Mouse (Mus musculus): ENCODE data around the gene Creb3l4. TPM values are rescaled to one million over a fixed set of nuclear protein-coding genes. Genes with fewer than 3 reads are reported as not detected.

Gene Creb3l4
- total and polyA plus RNA-seq, 3 experiments, result 0.21 to 0.89 (median 0.59) TPM

DNA sequence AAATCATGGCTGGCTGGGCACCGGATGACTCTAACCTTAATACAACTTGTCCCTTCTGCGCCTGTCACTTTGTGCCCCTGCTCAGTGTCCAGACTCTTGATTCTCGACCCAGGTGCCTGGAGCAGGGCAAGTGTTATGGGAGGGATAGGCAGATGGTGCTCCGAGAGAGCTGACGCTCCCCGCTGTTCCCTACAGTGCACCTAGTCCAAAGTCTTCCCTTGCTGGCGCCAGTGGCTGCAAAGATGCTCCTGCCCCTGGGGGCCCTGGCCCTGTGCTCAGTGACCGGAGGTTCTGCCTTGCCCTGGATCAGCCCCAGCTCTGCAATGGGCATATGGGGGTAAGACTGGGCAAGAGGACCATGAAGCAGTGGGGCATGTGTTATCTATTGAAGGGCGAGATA, 34.5 kb upstream of the Creb3l4 start:
- H3K9ac ChIP-seq (ENCODE audit: insufficient read depth, low read depth), result no peak overlapping the region
- DNase-seq (ENCODE audit: extremely low read depth), result no peak
- no peak overlapping the region for H3K27ac ChIP-seq (ENCODE audit: insufficient read depth, low read depth)
- no peak overlapping the region for H3K4me3 ChIP-seq (replicated peaks in 1 of 3; ENCODE audit: low read depth in 2 of 3, low read length in 2 of 3, poor library complexity in 1 of 3)
- dilution Hi-C loops (cut with MboI; ENCODE audit: extremely low pct_ligation_motif_present, extremely low pct_unique_long_range_greater_than_20kb, low sequenced_read_pairs), result no loop called here
- no peaks in the 10 kb centered on the region for H3K79me2 ChIP-seq (replicated peaks; ENCODE audit: control insufficient read depth, extremely low read depth, insufficient read depth, poor library complexity, severe bottlenecking)
- in situ Hi-C loops (cut with MboI; ENCODE audit: low pct_ligation_motif_present, low pct_unique_long_range_greater_than_20kb, low sequenced_read_pairs), result no loop called here
- no peaks in the 10 kb centered on the region for H3K9me3 ChIP-seq (replicated peaks; ENCODE audit: low read length)
- no peaks in the 10 kb centered on the region for H3K4me1 ChIP-seq (ENCODE audit: control insufficient read depth in 1 of 2, insufficient read depth in 2 of 2)
- no peaks in the 10 kb centered on the region for H3K27me3 ChIP-seq (replicated peaks)
- H3K36me3 ChIP-seq (replicated peaks in 1 of 2; ENCODE audit: control insufficient read depth in 1 of 2, insufficient read depth in 1 of 2, low read length in 1 of 2), result peaks cover 79 to 95% of the 10 kb centered on the region in 2 experiments
- H3K4me2 ChIP-seq (ENCODE audit: insufficient read depth, low read depth, poor library complexity, severe bottlenecking), result no peak overlapping the region
- TF ChIP-seq ELF1 (IDR thresholded peaks at IDR 0.05; ENCODE audit: low read depth, low read length) (no peak), MEF2A (IDR thresholded peaks at IDR 0.05; ENCODE audit: borderline replicate concordance, low read depth, low read length) (no peak), POLR2AphosphoS2 (IDR thresholded peaks at IDR 0.05; ENCODE audit: low read depth, low read length) (no peak), PAX5 (IDR thresholded peaks at IDR 0.05; ENCODE audit: low read length) (no peak), MAFK (IDR thresholded peaks at IDR 0.05; ENCODE audit: insufficient replicate concordance, low read length) (no peak), JUND (conservative IDR thresholded peaks at IDR 0.05; ENCODE audit: low read depth, low read length) (no peak), E2F4 (IDR thresholded peaks at IDR 0.05; ENCODE audit: insufficient replicate concordance, low read depth, low read length) (no peak), RAD21 (IDR thresholded peaks at IDR 0.05; ENCODE audit: low read depth, low read length) (no peak), KAT2A (IDR thresholded peaks at IDR 0.05; ENCODE audit: insufficient replicate concordance, low read length) (no peak), TBP (conservative IDR thresholded peaks at IDR 0.05; ENCODE audit: low read depth, low read length) (no peak), MYC (IDR thresholded peaks at IDR 0.05; ENCODE audit: low read depth, low read length) (no peak), MAX (IDR thresholded peaks at IDR 0.05; ENCODE audit: low read length) (no peak)

DNA sequence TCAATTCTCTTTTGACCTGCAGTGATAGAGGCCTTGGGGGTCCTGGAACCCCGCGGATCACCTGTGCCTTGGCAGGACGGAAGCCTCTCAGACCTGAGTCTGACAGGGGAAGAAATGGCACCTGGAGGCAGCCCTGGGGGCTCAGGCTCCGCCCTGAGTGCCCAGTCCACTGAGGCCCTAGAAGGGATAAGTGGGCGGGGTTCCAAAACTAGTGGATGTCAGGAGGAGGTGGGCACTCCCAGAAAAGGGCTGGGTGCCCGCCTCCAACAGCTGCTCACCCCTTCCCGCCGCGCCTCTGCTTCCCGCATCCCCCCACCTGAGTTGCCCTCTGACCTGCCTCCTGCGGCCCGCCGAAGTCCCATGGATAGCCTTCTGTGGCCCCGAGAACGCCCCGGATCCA, 33.5 kb upstream of the Creb3l4 start:
- Histone ChIP-seq H3K36me3 (replicated peaks in 1 of 2; ENCODE audit: control insufficient read depth in 1 of 2, insufficient read depth in 1 of 2, low read length in 1 of 2) (peaks cover 88 to 96% of the 10 kb centered on the region in 2 experiments), H3K4me2 (ENCODE audit: insufficient read depth, low read depth, poor library complexity, severe bottlenecking) (no peak overlapping the region), H3K79me2 (replicated peaks; ENCODE audit: control insufficient read depth, extremely low read depth, insufficient read depth, poor library complexity, severe bottlenecking) (no peaks in the 10 kb centered on the region), H3K9me3 (replicated peaks; ENCODE audit: low read length) (no peaks in the 10 kb centered on the region), H3K4me3 (replicated peaks in 1 of 3; ENCODE audit: low read depth in 2 of 3, low read length in 2 of 3, poor library complexity in 1 of 3) (no peak overlapping the region), H3K27ac (ENCODE audit: insufficient read depth, low read depth) (no peak overlapping the region), H3K27me3 (replicated peaks) (no peaks in the 10 kb centered on the region), H3K9ac (ENCODE audit: insufficient read depth, low read depth) (no peak overlapping the region), H3K4me1 (ENCODE audit: control insufficient read depth in 1 of 2, insufficient read depth in 2 of 2) (no peaks in the 10 kb centered on the region)
- no peak for TF ChIP-seq BHLHE40 (IDR thresholded peaks at IDR 0.05; ENCODE audit: low read depth, low read length)
- no peak for TF ChIP-seq USF1 (IDR thresholded peaks at IDR 0.05; ENCODE audit: low read depth, low read length)
- no peak for TF ChIP-seq POLR2A (IDR thresholded peaks at IDR 0.05; ENCODE audit: low read depth, low read length)
- no peak for TF ChIP-seq GABPA (IDR thresholded peaks at IDR 0.05; ENCODE audit: insufficient replicate concordance, low read depth, low read length)
- TF ChIP-seq TCF12 (IDR thresholded peaks at IDR 0.05; ENCODE audit: low read depth, low read length), result no peak
- no peak for TF ChIP-seq SIN3A (IDR thresholded peaks at IDR 0.05; ENCODE audit: low read length)
- dilution Hi-C loops (cut with MboI; ENCODE audit: extremely low pct_ligation_motif_present, extremely low pct_unique_long_range_greater_than_20kb, low sequenced_read_pairs) (no loop called here), in situ Hi-C loops (cut with MboI; ENCODE audit: low pct_ligation_motif_present, low pct_unique_long_range_greater_than_20kb, low sequenced_read_pairs) (no loop called here)
- no peak for DNase-seq (ENCODE audit: extremely low read depth)
